Mouse (Mus musculus) lung, adult 2 months (tissue): ENCODE results near the gene Fam214b.

Experiments used
- CTCF ChIP-seq: fragments of 200-500 bp; IDR thresholded peaks from 2 replicates; pipeline ENCODE4 v1.5.1; 2011; ENCODE audit warnings: mild to moderate bottlenecking, low read length, control low read depth; ENCODE audit not compliant: insufficient read depth
- POLR2A ChIP-seq: fragments of 200-500 bp; IDR thresholded peaks from 2 replicates; pipeline ENCODE4 v1.6.1; 2011; ENCODE audit warnings: low read depth, mild to moderate bottlenecking, control low read depth, low read length, borderline replicate concordance; ENCODE audit errors: extremely low read depth

DNA sequence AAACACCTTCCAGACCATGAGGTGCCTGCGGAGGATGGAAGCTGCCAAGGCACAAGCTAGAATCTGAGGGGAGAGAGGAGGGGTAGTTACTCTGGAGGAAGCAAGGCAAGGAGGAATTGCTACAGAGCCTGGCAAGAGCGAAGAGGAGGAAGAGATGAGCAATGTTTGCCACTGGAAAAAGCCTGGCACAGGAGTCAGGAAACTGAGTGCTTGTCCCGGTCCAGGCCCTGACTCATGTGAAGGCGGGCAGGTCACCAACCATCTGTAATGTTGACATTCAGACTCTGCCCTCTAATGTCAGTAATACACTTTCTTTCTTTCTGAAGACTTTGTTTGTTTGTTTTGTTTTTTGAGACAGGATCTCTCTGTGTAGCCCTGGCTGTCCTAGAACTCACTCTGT lies 27.9 kb downstream of the Fam214b start:
- TF ChIP-seq CTCF: no peak
- TF ChIP-seq POLR2A: no peak
